Mouse (Mus musculus): ENCODE measurements around the gene Ank3. TPM values are rescaled to one million over a fixed set of nuclear protein-coding genes. Genes with fewer than 3 reads are reported as not detected.

Ank3 gene
- total and polyA plus RNA-seq, 3 experiments, result 3.2 to 6.7 TPM; not detected in 1

- no peak for TF ChIP-seq CHD1 (IDR thresholded peaks at IDR 0.05; ENCODE audit: low read depth, low read length)
- TF ChIP-seq SMC3 (IDR thresholded peaks at IDR 0.05; ENCODE audit: low read depth, low read length), result no peak
- TF ChIP-seq MYB (IDR thresholded peaks at IDR 0.05; ENCODE audit: low read depth, low read length), result no peak
- TF ChIP-seq RCOR1 (IDR thresholded peaks at IDR 0.05; ENCODE audit: low read depth, low read length), result no peak
- no peak for TF ChIP-seq TCF12 (IDR thresholded peaks at IDR 0.05; ENCODE audit: low read depth, low read length)
- no peak for TF ChIP-seq NELFE (IDR thresholded peaks at IDR 0.05; ENCODE audit: low read depth, low read length)
- TF ChIP-seq ELF1 (IDR thresholded peaks at IDR 0.05; ENCODE audit: low read depth, low read length), result no peak
- no peak for TF ChIP-seq CTCF (IDR thresholded peaks at IDR 0.05 in 2 of 3, conservative IDR thresholded peaks at IDR 0.05 in 1 of 3; ENCODE audit: control insufficient read depth in 1 of 3, insufficient read depth in 1 of 3, low read depth in 2 of 3, low read length in 3 of 3, poor library complexity in 1 of 3, severe bottlenecking in 1 of 3)
- TF ChIP-seq NRF1 (IDR thresholded peaks at IDR 0.05; ENCODE audit: insufficient read depth, low read depth, low read length, poor library complexity, severe bottlenecking), result no peak
- TF ChIP-seq POLR2AphosphoS2 (IDR thresholded peaks at IDR 0.05; ENCODE audit: low read length), result no peak
- no peak for TF ChIP-seq GABPA (IDR thresholded peaks at IDR 0.05; ENCODE audit: low read depth, low read length)
Measured at GRCm38 (mm10) chr10:69491975-69492374, 93.4 kb downstream of the Ank3 start.

DNA sequence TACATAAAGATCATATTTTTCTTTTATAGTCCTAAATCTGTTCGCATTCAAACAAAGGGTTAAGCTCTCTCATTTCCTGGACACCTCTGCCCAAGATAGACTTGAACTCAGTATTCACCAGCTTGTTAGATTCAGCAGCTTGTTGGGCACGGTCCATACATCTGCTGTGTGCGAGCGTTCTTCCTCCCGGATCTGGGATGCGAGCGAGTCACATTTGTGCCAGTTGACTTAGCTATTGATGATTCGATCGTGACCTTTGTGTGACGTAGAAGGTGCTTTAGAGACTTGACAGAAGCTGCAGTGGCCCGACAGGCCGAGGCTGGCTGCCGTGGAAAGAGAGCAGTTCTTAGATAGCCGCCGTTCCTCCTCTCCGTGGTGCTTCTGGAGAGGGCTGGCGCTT is 98.8 kb downstream of the Ank3 start:
- no peak for DNase-seq (ENCODE audit: low read depth, low spot score)
- Histone ChIP-seq H3K9ac (ENCODE audit: control insufficient read depth, low read depth, low read length, poor library complexity, severe bottlenecking) (no peak overlapping the region), H3K79me2 (ENCODE audit: control insufficient read depth, insufficient read depth, low read length, poor library complexity) (no peaks in the 10 kb centered on the region), H3K9me3 (replicated peaks; ENCODE audit: insufficient read depth, low read length) (no peaks in the 10 kb centered on the region), H3K27me3 (ENCODE audit: control insufficient read depth in 1 of 2, insufficient read depth in 2 of 2, low read length in 2 of 2) (no peaks in the 10 kb centered on the region), H3K4me1 (ENCODE audit: control insufficient read depth in 1 of 2, insufficient read depth in 2 of 2, low read length in 2 of 2) (no peaks in the 10 kb centered on the region), H3K36me3 (ENCODE audit: control insufficient read depth in 1 of 2, insufficient read depth in 2 of 2, low read length in 2 of 2) (no peaks in the 10 kb centered on the region), H3K27ac (ENCODE audit: control insufficient read depth, low read depth, low read length) (no peak overlapping the region), H3K4me3 (ENCODE audit: control insufficient read depth in 1 of 2, insufficient read depth in 1 of 2, low read depth in 2 of 2, low read length in 2 of 2) (no peak overlapping the region)
- TF ChIP-seq EP300 (IDR thresholded peaks at IDR 0.05; ENCODE audit: low read depth in 1 of 2, low read length in 2 of 2), result no peak
- TF ChIP-seq ELF1 (IDR thresholded peaks at IDR 0.05; ENCODE audit: low read depth, low read length), result no peak
- no peak for TF ChIP-seq BHLHE40 (IDR thresholded peaks at IDR 0.05; ENCODE audit: borderline replicate concordance, low read depth, low read length)

More at GRCm38 (mm10) chr10:69491975-69492374, 93.4 kb downstream of the Ank3 start:
- no peak for DNase-seq (ENCODE audit: low read depth, low spot score)
- Histone ChIP-seq H3K79me2 (ENCODE audit: control insufficient read depth, insufficient read depth, low read length, poor library complexity) (no peaks in the 10 kb centered on the region), H3K4me3 (ENCODE audit: control insufficient read depth in 1 of 2, insufficient read depth in 1 of 2, low read depth in 2 of 2, low read length in 2 of 2) (no peak overlapping the region), H3K36me3 (ENCODE audit: control insufficient read depth in 1 of 2, insufficient read depth in 2 of 2, low read length in 2 of 2) (no peaks in the 10 kb centered on the region), H3K4me1 (ENCODE audit: control insufficient read depth in 1 of 2, insufficient read depth in 2 of 2, low read length in 2 of 2) (no peaks in the 10 kb centered on the region), H3K9me3 (replicated peaks; ENCODE audit: insufficient read depth, low read length) (no peaks in the 10 kb centered on the region), H3K9ac (ENCODE audit: control insufficient read depth, low read depth, low read length, poor library complexity, severe bottlenecking) (no peak overlapping the region), H3K27me3 (ENCODE audit: control insufficient read depth in 1 of 2, insufficient read depth in 2 of 2, low read length in 2 of 2) (no peaks in the 10 kb centered on the region), H3K27ac (ENCODE audit: control insufficient read depth, low read depth, low read length) (no peak overlapping the region)

- H3K36me3 ChIP-seq (ENCODE audit: control insufficient read depth in 1 of 2, insufficient read depth in 2 of 2, low read length in 2 of 2), result no peaks in the 10 kb centered on the region
- DNase-seq (ENCODE audit: low read depth, low spot score), result no peak
- H3K9ac ChIP-seq (ENCODE audit: control insufficient read depth, low read depth, low read length, poor library complexity, severe bottlenecking), result no peak overlapping the region
- no peaks in the 10 kb centered on the region for H3K27me3 ChIP-seq (ENCODE audit: control insufficient read depth in 1 of 2, insufficient read depth in 2 of 2, low read length in 2 of 2)
- H3K27ac ChIP-seq (ENCODE audit: control insufficient read depth, low read depth, low read length), result no peak overlapping the region
- no peaks in the 10 kb centered on the region for H3K79me2 ChIP-seq (ENCODE audit: control insufficient read depth, insufficient read depth, low read length, poor library complexity)
- TF ChIP-seq RCOR1 (IDR thresholded peaks at IDR 0.05; ENCODE audit: low read depth, low read length), result no peak
- no peak for TF ChIP-seq EP300 (IDR thresholded peaks at IDR 0.05; ENCODE audit: low read depth in 1 of 2, low read length in 2 of 2)
- H3K4me3 ChIP-seq (ENCODE audit: control insufficient read depth in 1 of 2, insufficient read depth in 1 of 2, low read depth in 2 of 2, low read length in 2 of 2), result no peak overlapping the region
- H3K4me1 ChIP-seq (ENCODE audit: control insufficient read depth in 1 of 2, insufficient read depth in 2 of 2, low read length in 2 of 2), result no peaks in the 10 kb centered on the region
- no peaks in the 10 kb centered on the region for H3K9me3 ChIP-seq (replicated peaks; ENCODE audit: insufficient read depth, low read length)
Measured at GRCm38 (mm10) chr10:69500171-69500860, 101.7 kb downstream of the Ank3 start.

Measured in MEL (cell line).